Mouse (Mus musculus) 3134 (cell line): ENCODE measurements around the gene Rfx3.

Source experiments
- DNase-seq: peaks from one replicate; pipeline ENCODE4 v3.0.0-alpha.2; 2011; ENCODE audit warnings: low spot score; ENCODE audit not compliant: insufficient read length; ENCODE audit errors: extremely low read depth

Rfx3 gene

GRCm38 (mm10) chr19:27738908-27739307, 272.1 kb downstream of the Rfx3 start:
- DNase-seq: no peak

- no peak for DNase-seq
These were observed 274.4 kb downstream of the Rfx3 start for GRCm38 (mm10) chr19:27736571-27736970.

GRCm38 (mm10) chr19:27718931-27719330, 292.0 kb downstream of the Rfx3 start:
- DNase-seq: no peak

GRCm38 (mm10) chr19:27716274-27716673, 294.7 kb downstream of the Rfx3 start:
- no peak for DNase-seq
